Mouse (Mus musculus): Measurements from ENCODE around the gene Nipsnap1. TPM values are rescaled to one million over a fixed set of nuclear protein-coding genes. Genes with fewer than 3 reads are reported as not detected.

Gene Nipsnap1
- total RNA-seq (2021), result 1 to 10 TPM in 1 of 2 experiments, under 1 TPM in 1; 0.55 to 2.1 TPM
- long read RNA-seq, experiment 1, result 0 reads
- long read RNA-seq, experiment 2, partial matches to known transcripts, result 0 of 3 reads
- long read RNA-seq, experiment 2, other reads (novel, unspliced or antisense), result 1 of 3 reads

DNA sequence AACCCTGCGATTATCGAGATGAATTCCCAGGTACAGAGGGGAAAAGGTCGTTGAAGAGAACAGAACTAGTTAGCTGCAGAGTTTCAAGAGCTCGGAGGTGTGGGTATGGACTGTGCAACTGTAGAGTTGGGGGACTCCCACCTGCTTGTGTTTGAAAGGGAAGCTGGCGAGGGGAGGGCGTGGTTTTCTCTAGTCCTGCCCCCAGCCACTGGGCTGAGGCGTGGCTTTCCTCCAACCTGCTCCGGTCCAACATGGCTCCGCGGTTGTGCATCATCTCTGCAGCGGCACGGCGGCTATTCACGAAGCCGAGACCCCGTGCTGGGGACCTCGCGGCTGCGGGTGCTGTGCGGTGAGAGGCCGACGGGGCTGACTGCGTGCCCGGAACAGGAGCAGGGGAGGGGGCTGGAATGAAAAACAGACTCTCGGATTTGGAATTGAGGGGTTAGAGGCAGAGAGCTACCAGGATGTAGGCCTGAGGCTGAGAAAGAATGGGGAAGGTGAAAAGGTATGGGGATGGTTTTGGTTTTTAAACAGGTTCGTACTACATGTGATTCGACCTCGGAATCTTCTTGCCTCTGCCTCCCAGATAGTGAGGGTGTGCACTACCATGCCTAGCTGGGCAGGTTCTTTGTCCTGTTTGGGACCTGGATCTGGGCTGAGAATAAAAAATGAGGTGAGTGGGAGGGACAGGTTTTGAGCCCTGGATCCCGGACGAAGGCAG is at the start of gene Nipsnap1:
Gene Nipsnap1 (plus strand): TSS at position 197 of the 721 bp plus-strand sequence.
- DNase-seq, result peak; percentile 59 to 66

DNA sequence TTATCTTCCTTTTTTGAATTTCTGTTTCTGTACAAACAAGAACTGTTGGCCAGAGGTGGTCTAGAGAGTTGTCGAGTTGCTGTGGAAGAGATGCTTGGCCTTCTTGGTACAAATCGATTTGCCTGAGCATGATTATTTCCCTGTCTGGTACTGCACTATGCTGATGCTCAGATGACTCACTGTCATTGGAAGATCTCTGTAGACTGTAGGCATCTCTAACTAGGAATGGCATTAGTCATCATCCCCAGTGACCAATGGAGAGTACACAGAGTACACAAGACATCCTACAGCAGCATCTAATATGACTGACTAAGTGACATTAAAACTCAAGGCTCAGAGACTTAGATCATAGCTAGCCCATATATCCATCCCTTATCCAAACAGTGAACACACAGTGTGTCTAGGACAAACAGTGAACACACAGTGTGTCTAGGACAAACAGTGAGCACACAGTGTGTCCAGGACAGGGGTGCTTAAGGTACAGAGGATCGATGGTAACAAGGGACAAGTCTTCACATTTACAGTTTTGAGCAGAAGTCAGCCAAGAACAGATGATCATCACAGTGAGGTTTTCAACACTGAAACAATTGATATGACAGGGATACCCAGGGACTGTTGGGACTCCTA is 47.5 kb upstream of the Nipsnap1 start:
- DNase-seq, result no peak

- DNase-seq, result no peak
Measured at GRCm38 (mm10) chr11:4827340-4827739, 46.4 kb upstream of the Nipsnap1 start.

DNA sequence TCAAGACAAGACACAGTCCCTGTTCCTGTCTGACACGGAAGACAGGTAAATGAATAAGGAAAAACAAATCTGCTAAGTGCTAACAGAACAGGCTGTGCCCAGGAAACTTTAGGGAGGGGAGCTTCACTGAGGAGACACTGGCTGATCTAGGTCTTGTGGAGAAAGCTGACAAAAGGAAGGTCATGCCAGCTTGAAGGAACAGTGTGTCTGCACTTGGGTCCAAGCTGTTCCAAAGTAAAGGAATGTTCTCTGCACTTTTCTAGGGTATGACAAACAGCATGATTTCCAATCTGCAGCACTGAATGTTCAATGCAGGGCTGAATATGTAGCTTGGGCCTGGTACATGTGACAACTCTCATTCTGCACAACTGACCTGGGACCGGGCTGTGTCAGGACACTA is 45.8 kb upstream of the Nipsnap1 start:
- DNase-seq, result no peak

- no peak for DNase-seq
Measured at GRCm38 (mm10) chr11:4831066-4831465, 42.7 kb upstream of the Nipsnap1 start.

DNA sequence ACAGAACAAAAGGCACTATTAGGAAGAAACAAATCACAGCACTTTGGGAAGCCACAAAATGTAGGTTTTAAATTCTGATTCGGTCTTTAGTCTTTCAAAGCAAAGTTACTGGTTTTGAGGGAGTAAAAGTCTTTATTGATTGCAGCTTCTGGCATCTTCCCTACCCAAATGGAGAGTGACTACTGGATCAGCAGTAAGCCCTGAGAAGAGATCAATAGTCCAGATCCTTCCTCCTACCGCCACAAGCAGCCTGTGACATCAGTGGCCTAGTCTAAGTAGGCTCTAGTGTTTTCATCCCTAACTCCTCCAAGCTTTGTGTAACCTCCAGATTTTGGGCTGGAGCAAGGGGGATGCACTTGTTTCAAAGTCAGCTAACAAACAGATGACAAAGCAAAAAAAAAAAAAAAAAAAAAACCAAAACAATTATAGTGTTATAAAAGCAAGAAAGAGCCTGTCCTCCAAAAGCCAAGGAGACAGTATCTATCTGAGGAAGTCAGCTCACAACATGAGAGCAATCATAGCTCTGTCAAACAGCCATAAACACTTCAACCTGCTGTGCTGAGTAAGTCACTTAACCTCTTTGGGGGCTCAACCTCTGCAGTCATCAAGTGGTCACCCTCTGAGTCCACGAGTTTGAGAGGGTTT is 40.3 kb upstream of the Nipsnap1 start:
- DNase-seq, result no peak

GRCm38 (mm10) chr11:4835436-4835835 is 38.3 kb upstream of the Nipsnap1 start:
- no peak for DNase-seq

DNA sequence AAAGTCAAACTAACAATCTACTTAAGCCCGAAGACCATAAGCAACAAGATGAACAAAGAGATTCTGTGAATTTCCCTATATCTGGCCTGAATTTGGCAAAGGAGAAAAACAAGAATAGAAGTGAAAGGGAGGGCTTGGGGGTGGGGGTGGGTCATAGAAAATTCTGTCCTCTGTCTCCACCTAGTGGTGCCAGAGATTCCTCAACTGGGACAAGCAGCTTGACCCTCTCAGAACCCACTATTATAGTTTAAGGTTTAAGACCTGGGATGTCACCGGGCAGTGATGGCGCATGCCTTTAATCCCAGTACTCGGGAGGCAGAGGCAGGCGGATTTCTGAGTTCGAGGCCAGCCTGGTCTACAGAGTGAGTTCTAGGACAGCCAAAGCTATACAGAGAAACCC is 37.0 kb upstream of the Nipsnap1 start:
- peak; percentile 35 to 75 for DNase-seq

GRCm38 (mm10) chr11:4837342-4837741 is 36.4 kb upstream of the Nipsnap1 start:
- DNase-seq, result no peak

DNA sequence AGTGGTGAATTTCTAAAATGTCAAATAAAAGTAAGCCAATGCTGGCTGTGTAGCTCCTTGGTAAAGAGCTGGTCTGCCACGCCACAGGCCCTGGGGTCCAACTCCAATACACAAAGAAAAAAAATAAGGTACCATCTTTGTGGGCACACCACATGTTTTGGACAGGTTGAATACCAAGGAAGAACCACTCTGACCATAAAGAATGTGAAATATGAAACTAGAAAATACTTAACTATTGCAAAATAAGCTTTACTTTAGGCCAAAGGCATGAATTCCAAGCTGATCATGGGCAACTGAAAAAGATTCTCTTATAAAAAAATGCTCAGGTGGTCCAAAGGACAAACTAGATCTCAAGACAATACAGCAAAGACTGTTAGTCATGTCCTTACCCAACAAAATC is 35.5 kb upstream of the Nipsnap1 start:
- DNase-seq, result no peak

DNA sequence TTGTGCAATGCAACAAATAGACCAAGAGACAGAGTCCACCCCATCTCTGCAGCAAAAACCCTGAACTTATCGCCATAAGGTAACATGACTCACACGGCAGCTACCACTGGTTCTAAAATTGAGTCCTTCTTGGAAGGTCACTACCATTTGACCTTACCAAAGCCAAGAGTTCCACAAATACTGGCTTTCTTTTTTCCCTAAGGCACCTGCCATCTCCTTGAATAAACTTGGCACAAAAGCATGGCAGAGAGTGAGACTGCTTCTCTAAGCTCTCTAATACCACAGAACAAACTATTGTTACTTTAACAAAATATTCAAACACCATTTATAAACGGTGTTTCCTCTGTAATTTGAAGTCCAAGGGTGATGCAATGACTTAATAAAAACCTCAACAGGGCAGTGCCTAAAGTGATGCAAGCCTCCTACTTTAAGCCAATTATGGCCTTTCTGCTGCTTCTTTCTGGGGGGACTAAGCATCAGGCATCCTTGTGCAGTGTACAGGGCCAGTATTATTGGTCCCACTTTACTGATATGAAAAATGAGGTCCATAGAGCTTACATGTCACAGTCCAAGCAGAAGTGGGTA is 32.7 kb upstream of the Nipsnap1 start:
- no peak for DNase-seq

DNA sequence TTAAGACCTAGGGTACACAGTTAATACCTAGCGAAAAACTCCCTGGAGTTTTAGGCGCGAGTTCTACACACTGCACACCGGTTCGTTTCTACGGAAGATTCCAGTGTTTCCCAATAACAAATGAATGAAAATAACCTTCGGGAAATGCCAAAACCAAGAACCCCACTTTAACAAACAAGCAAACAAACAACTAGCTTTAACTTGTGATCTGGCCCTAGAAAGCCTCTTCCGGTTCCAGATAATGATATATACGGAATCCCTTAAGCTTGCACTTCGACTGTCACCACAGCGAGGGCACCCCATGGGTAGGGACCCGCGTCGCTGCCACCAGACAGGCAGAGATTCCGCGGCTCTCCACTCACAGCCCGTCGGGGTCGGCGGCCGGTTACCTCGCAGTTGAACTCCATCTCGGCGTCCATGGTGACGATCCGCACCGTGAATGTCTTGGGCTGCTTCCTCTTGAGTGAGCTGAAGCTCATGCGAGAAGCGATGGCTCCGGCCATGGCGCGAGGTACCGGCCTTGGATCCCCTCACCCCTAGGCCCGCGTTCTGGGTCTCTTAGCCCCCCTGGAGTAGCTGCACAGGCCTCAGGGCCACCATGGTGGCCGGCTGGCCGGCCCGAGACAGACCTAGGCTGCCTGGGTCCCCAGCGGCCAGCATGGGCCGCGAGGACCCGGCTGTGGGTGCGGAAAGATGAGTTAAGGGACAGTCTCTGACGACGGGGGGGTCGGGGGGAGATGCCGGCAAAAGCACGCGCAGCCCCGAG is 25.1 kb upstream of the Nipsnap1 start:
- peak; percentile 37 to 63 for DNase-seq

- DNase-seq, result peak; percentile 98 to 100
Measured at GRCm38 (mm10) chr11:4849258-4849943, 24.4 kb upstream of the Nipsnap1 start, which contains the start of gene Nf2. TSS of gene Nf2 (minus strand) at chr11:4849536.

- DNase-seq, result no peak
Measured at GRCm38 (mm10) chr11:4850404-4850803, 23.3 kb upstream of the Nipsnap1 start.

DNA sequence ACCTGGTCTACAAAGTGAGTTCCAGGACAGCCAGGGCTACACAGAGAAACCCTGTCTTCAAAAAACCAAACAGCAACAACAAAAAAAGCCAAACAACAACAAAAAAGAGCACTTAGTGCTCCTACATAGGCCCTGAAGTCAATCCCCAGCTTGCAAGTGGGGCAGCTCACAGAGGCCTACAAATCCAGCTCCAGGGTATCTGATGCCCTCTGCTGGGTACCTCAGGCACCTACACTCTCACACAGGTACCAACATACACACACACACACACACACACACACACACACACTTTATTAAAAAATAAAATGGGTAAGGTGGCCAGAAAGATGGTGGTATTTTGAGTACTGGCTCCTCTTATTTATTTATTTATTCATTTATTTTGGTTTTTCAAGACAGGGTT is 20.7 kb upstream of the Nipsnap1 start:
- no peak for DNase-seq

DNA sequence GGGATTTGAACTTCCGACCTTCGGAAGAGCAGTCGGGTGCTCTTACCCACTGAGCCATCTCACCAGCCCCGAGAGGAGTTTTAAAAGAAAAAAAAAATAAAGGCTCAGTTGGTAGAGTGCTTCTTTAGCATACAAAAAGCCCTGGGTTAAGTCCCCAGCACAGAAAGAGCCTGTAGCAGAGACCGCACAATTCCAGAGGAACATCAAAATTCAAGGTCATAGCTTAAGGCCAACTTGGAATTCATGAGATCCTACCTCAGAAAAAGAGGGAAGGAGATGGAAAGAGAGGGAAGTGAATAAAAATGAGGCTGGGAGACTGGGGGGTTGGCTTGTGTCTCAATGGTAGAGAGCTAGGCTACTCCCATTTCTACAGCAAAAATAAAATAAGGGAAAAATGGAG is 19.6 kb upstream of the Nipsnap1 start:
- no peak for DNase-seq

- DNase-seq, result no peak
Measured at GRCm38 (mm10) chr11:4858416-4858815, 15.3 kb upstream of the Nipsnap1 start.

GRCm38 (mm10) chr11:4860986-4861385 is 12.8 kb upstream of the Nipsnap1 start:
- DNase-seq, result no peak

DNA sequence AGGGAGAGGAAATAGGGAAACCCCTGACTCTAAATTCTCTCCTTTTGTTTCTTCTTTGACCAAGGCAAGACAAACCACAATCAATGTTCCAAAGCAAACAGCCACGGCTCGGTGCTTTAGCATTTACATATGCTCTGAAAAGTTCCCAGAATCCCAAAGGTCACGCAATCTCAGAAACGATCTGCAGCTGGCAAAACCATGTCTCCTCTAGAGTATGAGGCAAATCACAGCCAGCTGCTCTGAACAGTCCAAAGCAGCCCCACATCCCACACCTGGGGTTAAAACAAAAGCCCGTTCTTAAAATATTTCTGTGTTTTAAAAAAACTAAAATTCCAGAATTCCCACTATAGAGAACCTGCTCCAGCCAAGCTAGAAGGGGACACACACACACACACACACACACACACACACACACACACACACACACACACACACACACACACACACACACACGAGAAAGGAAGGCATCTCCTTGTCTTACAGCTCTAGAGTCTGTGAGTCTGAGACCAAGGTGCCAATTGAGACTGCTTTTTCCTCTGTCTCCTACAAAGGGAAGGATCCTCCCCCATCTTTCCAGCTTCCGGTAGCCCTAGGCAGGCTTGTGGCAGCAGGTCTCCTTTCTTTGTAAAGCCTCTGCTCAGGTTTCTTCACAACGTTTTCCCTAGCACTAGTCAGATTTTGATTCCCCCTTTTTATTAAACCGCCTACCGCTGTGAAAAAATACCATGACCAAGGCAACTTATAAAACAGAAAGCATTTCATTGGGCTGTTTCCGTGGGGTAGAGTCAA is 11.7 kb upstream of the Nipsnap1 start:
- DNase-seq, result no peak

DNA sequence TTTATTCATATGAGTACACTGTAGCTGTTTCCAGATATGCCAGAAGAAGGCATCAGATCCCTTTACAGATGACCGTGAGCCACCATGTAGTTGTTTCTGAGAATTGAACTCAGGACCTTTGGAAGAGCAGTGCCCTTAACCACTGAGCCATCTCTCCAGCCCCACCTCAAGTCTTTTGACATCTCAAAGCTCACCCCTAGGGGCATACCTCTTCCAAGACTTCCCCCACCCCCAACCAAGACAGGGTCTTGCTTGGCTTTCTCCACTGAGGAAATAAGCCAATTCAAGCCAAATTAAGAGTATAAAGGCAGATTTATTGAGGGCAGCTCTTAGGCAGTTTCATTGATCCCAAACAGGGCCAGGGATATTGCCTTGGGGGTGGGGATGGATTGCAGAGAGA is 11.0 kb upstream of the Nipsnap1 start:
- no peak for DNase-seq
